Mouse (Mus musculus) brain, embryonic 14.5 days (tissue): ENCODE data around the gene Glrp1.

Experiments used
- CTCF ChIP-seq: fragments of 200-500 bp; IDR thresholded peaks from 2 replicates; pipeline ENCODE4 v1.5.1; 2012; ENCODE audit warnings: inconsistent platforms, mild to moderate bottlenecking, moderate library complexity, borderline replicate concordance; ENCODE audit not compliant: insufficient read depth, insufficient read length; ENCODE audit errors: extremely low read depth
- POLR2A ChIP-seq: fragments of 200-500 bp; IDR thresholded peaks from 2 replicates; pipeline ENCODE4 v1.6.1; 2012; ENCODE audit warnings: mild to moderate bottlenecking, inconsistent platforms, borderline replicate concordance; ENCODE audit not compliant: poor library complexity, insufficient read depth, insufficient read length, severe bottlenecking; ENCODE audit errors: extremely low read depth

DNA sequence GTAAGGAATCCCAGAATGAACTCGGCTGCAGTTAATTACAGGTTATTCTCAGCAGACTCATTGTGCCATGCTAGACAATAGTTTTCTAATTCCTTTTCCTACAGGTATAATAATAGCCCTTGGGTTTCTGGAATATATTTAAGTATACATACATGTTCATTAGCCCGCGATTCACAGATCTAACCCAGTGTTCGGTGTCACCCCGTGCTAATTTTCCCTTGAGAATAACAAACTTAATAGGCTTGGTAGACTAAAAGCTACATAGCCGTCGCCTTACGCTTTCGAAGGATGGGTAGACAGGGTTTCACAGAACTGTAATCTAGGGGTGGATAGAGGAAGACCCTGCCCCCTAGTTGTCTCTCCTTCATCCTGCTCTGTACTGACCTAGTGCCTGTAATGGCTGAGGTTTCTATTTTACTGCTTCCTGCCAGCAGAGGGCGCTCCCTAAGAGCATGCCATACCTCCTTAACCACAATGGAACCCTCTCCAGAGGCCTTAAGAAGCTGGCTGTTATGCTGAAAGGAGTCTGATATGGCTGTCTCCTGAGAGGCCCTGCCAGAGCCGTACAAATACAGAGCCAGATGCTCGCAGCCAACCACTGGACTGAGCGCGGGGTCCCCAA is 53.3 kb downstream of the Glrp1 start:
- TF ChIP-seq CTCF (peak; percentile 86), POLR2A (no peak)
